Mouse (Mus musculus): ENCODE measurements around the gene Cap1. TPM values are rescaled to one million over a fixed set of nuclear protein-coding genes. Genes with fewer than 3 reads are reported as not detected.

Gene Cap1
- polyA plus RNA-seq, 1 experiment from 2014 or later: 43.1 TPM

Other genes with a start within 250 kb of the Cap1 start
- gene 9530002B09Rik, start 196.8 kb downstream of the Cap1 start, polyA plus RNA-seq (2016; fragmentation: Nextera tagmentation; extraction: Ambion mirVana): not detected in 2 replicates
- gene Ppt1, start 49.8 kb downstream of the Cap1 start, polyA plus RNA-seq (2016; fragmentation: Nextera tagmentation; extraction: Ambion mirVana): 60.0 and 67.5 TPM in 2 replicates
- gene Mfsd2a, start 75.1 kb upstream of the Cap1 start, polyA plus RNA-seq (2016; fragmentation: Nextera tagmentation; extraction: Ambion mirVana): 7.8 and 8.6 TPM in 2 replicates
- gene Mycl, start 109.6 kb upstream of the Cap1 start, polyA plus RNA-seq (2016; fragmentation: Nextera tagmentation; extraction: Ambion mirVana): 42.8 and 46.3 TPM in 2 replicates
- gene Trit1, start 130.5 kb upstream of the Cap1 start, polyA plus RNA-seq (2016; fragmentation: Nextera tagmentation; extraction: Ambion mirVana): 18.3 and 20.6 TPM in 2 replicates
- gene Bmp8b, start 219.1 kb upstream of the Cap1 start, polyA plus RNA-seq (2016; fragmentation: Nextera tagmentation; extraction: Ambion mirVana): 0.19 and 0.68 TPM in 2 replicates
- not detected in 2 replicates for gene Oxct2b, start 230.2 kb upstream of the Cap1 start, polyA plus RNA-seq (2016; fragmentation: Nextera tagmentation; extraction: Ambion mirVana)